Mouse (Mus musculus) neural tube, embryonic 14.5 days (tissue): ENCODE data around the gene Slc1a2. TPM values are rescaled to one million over a fixed set of nuclear protein-coding genes. Genes with fewer than 3 reads are reported as not detected.

Experiments used
- ATAC-seq: fragments of 200-750 bp; cut with Nextera tagmentation; 2 replicates; pipeline ENCODE4 v1.8.0; 2017; ENCODE audit warnings: low read depth, mild to moderate bottlenecking, moderate TSS enrichment, moderate library complexity
- H3K27ac ChIP-seq: fragments of 300-500 bp; sonication (generic); 2 replicates; pipeline ENCODE4 v1.5.1; 2014; ENCODE audit warnings: low read depth, mild to moderate bottlenecking, control low read depth, low read length, moderate library complexity, mixed read lengths
- H3K27me3 ChIP-seq: fragments of 300-500 bp; sonication (generic); 2 replicates; pipeline ENCODE4 v1.6.1; 2014; ENCODE audit warnings: low read length; ENCODE audit not compliant: control insufficient read depth, insufficient read depth
- H3K36me3 ChIP-seq: fragments of 300-500 bp; sonication (generic); 2 replicates; pipeline ENCODE4 v1.6.1; 2014; ENCODE audit warnings: low read length, mixed read lengths; ENCODE audit not compliant: control insufficient read depth, insufficient read depth
- H3K4me1 ChIP-seq: fragments of 300-500 bp; sonication (generic); 2 replicates; pipeline ENCODE4 v1.6.1; 2014; ENCODE audit warnings: low read length; ENCODE audit not compliant: control insufficient read depth, insufficient read depth
- H3K4me2 ChIP-seq: fragments of 300-500 bp; sonication (generic); 2 replicates; pipeline ENCODE4 v1.6.1; 2014; ENCODE audit warnings: mild to moderate bottlenecking, low read depth, low read length, control low read depth
- H3K4me3 ChIP-seq: fragments of 300-500 bp; sonication (generic); 2 replicates; pipeline ENCODE4 v1.5.1; 2014; ENCODE audit warnings: low read depth, low read length, control low read depth, mixed read lengths
- H3K9ac ChIP-seq: fragments of 300-500 bp; sonication (generic); replicated peaks from 2 replicates; pipeline ENCODE4 v1.6.1; 2014; ENCODE audit warnings: low read depth, mild to moderate bottlenecking, control low read depth, low read length, mixed read lengths
- H3K9me3 ChIP-seq: fragments of 300-500 bp; sonication (generic); 2 replicates; pipeline ENCODE4 v1.6.1; 2016; ENCODE audit warnings: low read length; ENCODE audit not compliant: control insufficient read depth
- WGBS: fragments of 180-500 bp; shearing (Covaris S2); extraction: QIAGEN DNeasy Blood & Tissue Kit; methylation state at CpG from one replicate; pipeline ENCODE4 v1.1.7; 2014; 5-methylcytosine and 5-hydroxymethylcytosine counted together
- polyA plus RNA-seq: library from polyadenylated mRNA; unstranded; fragments of >200 nt; fragmentation: Nextera tagmentation; extraction: Ambion mirVana; gene quantifications from 2 replicates; pipeline ENCODE4 v1.2.1, GENCODE M21; 2014

Gene Slc1a2
- polyA plus RNA-seq, 1 experiment from 2014 or later = 40.8 TPM

DNA sequence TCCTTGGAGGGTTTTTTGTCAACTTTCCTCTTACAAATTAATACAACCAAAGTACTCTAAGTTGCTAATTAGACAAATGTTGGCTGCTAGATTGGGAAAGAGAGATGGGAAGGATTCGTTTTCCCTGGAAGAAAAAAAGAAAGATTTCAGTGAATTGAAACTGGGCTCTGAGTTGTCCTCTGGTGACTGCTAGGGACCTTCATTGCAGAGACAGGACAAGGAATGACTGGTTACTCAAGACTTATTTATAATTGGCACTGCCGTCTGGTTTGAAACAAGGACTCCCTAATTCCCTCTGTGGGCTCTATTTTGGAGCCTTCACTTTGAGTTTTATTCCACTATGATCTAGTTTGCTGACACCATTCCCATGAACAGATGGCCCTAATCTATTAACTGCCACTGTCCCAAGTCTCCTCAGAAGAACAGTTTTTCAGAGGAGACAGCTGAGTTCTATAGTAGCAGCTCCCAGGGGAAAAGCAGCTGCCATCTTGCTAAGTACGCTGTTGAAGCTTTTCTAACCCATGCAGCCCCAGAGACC is 22.9 kb upstream of the Slc1a2 start:
- WGBS = 69% methylated on average over 3 of the region's 3 CpGs
- no peak overlapping the region for H3K9ac ChIP-seq
- no peak overlapping the region for H3K4me2 ChIP-seq
- H3K9me3 ChIP-seq = no peaks in the 10 kb centered on the region
- H3K4me1 ChIP-seq = no peaks in the 10 kb centered on the region
- no peak for ATAC-seq
- H3K4me3 ChIP-seq = no peak overlapping the region
- no peaks in the 10 kb centered on the region for H3K36me3 ChIP-seq
- H3K27me3 ChIP-seq = no peaks in the 10 kb centered on the region
- H3K27ac ChIP-seq = no peak overlapping the region

- WGBS = 90% methylated on average over 7 of the region's 7 CpGs
- Histone ChIP-seq H3K36me3 (no peaks in the 10 kb centered on the region), H3K4me2 (no peak overlapping the region), H3K27me3 (no peaks in the 10 kb centered on the region), H3K4me1 (no peaks in the 10 kb centered on the region), H3K4me3 (no peak overlapping the region), H3K9me3 (no peaks in the 10 kb centered on the region), H3K27ac (no peak overlapping the region), H3K9ac (no peak overlapping the region)
- ATAC-seq = no peak
Measured at GRCm38 (mm10) chr2:102636116-102636600, 22.3 kb upstream of the Slc1a2 start.

DNA sequence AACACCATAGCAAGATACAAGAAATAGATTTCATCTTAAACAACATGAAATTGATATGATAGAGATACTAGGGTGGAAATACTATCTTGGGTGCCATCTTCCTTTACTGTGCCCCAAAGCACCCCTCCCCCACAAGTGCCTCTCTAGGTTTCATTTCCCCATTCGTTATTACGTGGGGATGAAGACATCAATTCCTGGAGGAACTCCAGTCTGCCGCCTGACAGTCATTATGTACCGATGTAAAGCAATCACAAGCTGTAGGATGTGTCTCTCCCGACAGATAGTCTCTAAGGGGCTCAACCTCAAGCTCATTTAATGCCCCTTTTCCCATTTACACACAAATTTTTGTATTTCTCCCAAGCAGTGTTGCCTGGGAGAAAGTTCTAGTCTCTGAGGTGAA is 20.3 kb upstream of the Slc1a2 start:
- Histone ChIP-seq H3K9ac (no peak overlapping the region), H3K27ac (no peak overlapping the region), H3K4me2 (no peak overlapping the region), H3K4me1 (no peaks in the 10 kb centered on the region), H3K4me3 (no peak overlapping the region), H3K27me3 (no peaks in the 10 kb centered on the region), H3K36me3 (no peaks in the 10 kb centered on the region), H3K9me3 (no peaks in the 10 kb centered on the region)
- ATAC-seq = no peak
- 20% methylated on average over 5 of the region's 5 CpGs for WGBS

- Histone ChIP-seq H3K4me1 (no peaks in the 10 kb centered on the region), H3K36me3 (no peaks in the 10 kb centered on the region), H3K4me2 (no peak overlapping the region), H3K9me3 (no peaks in the 10 kb centered on the region), H3K4me3 (no peak overlapping the region), H3K9ac (no peak overlapping the region), H3K27me3 (no peaks in the 10 kb centered on the region), H3K27ac (no peak overlapping the region)
- WGBS = 39% methylated on average over 2 of the region's 2 CpGs
- no peak for ATAC-seq
Measured at GRCm38 (mm10) chr2:102638690-102639089, 19.8 kb upstream of the Slc1a2 start.

GRCm38 (mm10) chr2:102648845-102649500 is 9.5 kb upstream of the Slc1a2 start:
- ATAC-seq = no peak
- no peaks in the 10 kb centered on the region for H3K9me3 ChIP-seq
- H3K4me1 ChIP-seq = no peaks in the 10 kb centered on the region
- H3K4me2 ChIP-seq = no peak overlapping the region
- no peaks in the 10 kb centered on the region for H3K36me3 ChIP-seq
- H3K4me3 ChIP-seq = no peak overlapping the region
- H3K27ac ChIP-seq = no peak overlapping the region
- H3K27me3 ChIP-seq = no peaks in the 10 kb centered on the region
- WGBS = 81% methylated on average over 10 of the region's 10 CpGs
- H3K9ac ChIP-seq = no peak overlapping the region

GRCm38 (mm10) chr2:102650322-102650721 is 8.1 kb upstream of the Slc1a2 start:
- 82% methylated on average over 4 of the region's 4 CpGs for whole genome bisulfite sequencing
- no peak overlapping the region for H3K4me2 ChIP-seq
- H3K4me3 ChIP-seq = no peak overlapping the region
- H3K4me1 ChIP-seq = no peaks in the 10 kb centered on the region
- H3K27ac ChIP-seq = no peak overlapping the region
- no peaks in the 10 kb centered on the region for H3K36me3 ChIP-seq
- ATAC-seq = no peak
- H3K9me3 ChIP-seq = no peaks in the 10 kb centered on the region
- no peak overlapping the region for H3K9ac ChIP-seq
- no peaks in the 10 kb centered on the region for H3K27me3 ChIP-seq

- H3K36me3 ChIP-seq = no peaks in the 10 kb centered on the region
- WGBS = 16% methylated on average over 8 of the region's 8 CpGs
- ATAC-seq = no peak
- no peaks in the 10 kb centered on the region for H3K9me3 ChIP-seq
- no peak overlapping the region for H3K9ac ChIP-seq
- no peak overlapping the region for H3K27ac ChIP-seq
- H3K4me3 ChIP-seq = no peak overlapping the region
- no peaks in the 10 kb centered on the region for H3K27me3 ChIP-seq
- H3K4me2 ChIP-seq = no peak overlapping the region
- H3K4me1 ChIP-seq = peaks cover 11% of the 10 kb centered on the region; the same call in 1 of the 2 replicates
Measured at GRCm38 (mm10) chr2:102655966-102656725, 2.3 kb upstream of the Slc1a2 start.

- Histone ChIP-seq H3K9ac (peak overlapping the region; percentile 9; the same call in 1 of the 2 replicates), H3K27me3 (no peaks in the 10 kb centered on the region), H3K9me3 (no peaks in the 10 kb centered on the region), H3K36me3 (no peaks in the 10 kb centered on the region), H3K4me1 (peaks cover 23% of the 10 kb centered on the region), H3K4me3 (peak overlapping the region; percentile 62), H3K27ac (peak overlapping the region; percentile 91), H3K4me2 (peak overlapping the region; percentile 83)
- ATAC-seq = 0 out of 2 replicates have a peak, but pooled peaks have one; percentile 22
- 5% methylated on average over 7 of the region's 7 CpGs for WGBS
Measured at GRCm38 (mm10) chr2:102657726-102658125, 733 bp upstream of the Slc1a2 start.
